Mouse (Mus musculus) urinary bladder, adult 2 months (tissue): ENCODE data around the gene Fam228a. TPM values are rescaled to one million over a fixed set of nuclear protein-coding genes. Genes with fewer than 3 reads are reported as not detected.

Source experiments
- polyA plus RNA-seq: library from polyadenylated mRNA; depleted of rRNA; stranded (reverse); fragments of >200 nt; gene quantifications from 2 replicates; pipeline ENCODE4 v1.2.3, GENCODE M21; 2012; rRNA removed

The Fam228a gene
- polyA plus RNA-seq, 1 experiment: 0.59 TPM

Other genes with a start within 250 kb of the Fam228a start
- gene Itsn2, start 145.8 kb downstream of the Fam228a start, polyA plus RNA-seq: 38.3 and 43.5 TPM in 2 replicates
- not detected in 2 replicates for gene Gm3625, start 145.5 kb downstream of the Fam228a start, polyA plus RNA-seq
- gene Pfn4, start 30.6 kb upstream of the Fam228a start, polyA plus RNA-seq: 0.70 and 0.99 TPM in 2 replicates
- gene Fam228b, start 30.8 kb upstream of the Fam228a start, polyA plus RNA-seq: 1.5 and 2.6 TPM in 2 replicates
- 158 and 175 TPM in 2 replicates for gene Sf3b6, start 79.1 kb upstream of the Fam228a start, polyA plus RNA-seq
- 9.5 and 9.8 TPM in 2 replicates for gene Fkbp1b, start 103.2 kb upstream of the Fam228a start, polyA plus RNA-seq
- gene Wdcp, start 104.9 kb upstream of the Fam228a start, polyA plus RNA-seq: 8.4 and 8.9 TPM in 2 replicates
- 1.1 TPM in 2 replicates for gene Mfsd2b, start 135.9 kb upstream of the Fam228a start, polyA plus RNA-seq
- 16.2 and 19.0 TPM in 2 replicates for gene Ubxn2a, start 169.3 kb upstream of the Fam228a start, polyA plus RNA-seq
- 7.8 and 8.2 TPM in 2 replicates for gene Atad2b, start 178.9 kb upstream of the Fam228a start, polyA plus RNA-seq